In the genomic region with DNA sequence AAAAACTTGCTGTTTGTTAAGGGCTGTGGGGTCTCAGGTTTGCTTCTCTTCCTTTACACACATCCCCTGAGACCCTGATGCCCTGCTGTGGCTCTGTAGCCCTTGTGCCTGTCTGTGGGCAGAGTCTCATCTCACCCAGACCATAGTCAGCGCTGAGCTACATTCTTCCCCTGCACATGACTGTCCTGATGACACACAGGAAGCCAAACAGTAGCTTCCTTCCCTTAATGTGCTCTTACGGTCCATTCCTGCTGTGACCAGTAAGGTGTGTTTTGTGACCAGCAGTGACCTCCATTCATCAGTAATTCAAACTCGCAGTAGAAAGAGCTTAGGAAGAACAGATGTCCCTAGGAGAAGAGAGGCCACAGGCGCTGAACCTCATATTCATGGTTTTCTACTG, we compare ENCODE assay signal across 25 mouse cellular contexts. TPM values are rescaled to one million over a fixed set of nuclear protein-coding genes. Genes with fewer than 3 reads are reported as not detected.
"Had no signal": no experiment of that assay in that cellular context is flagged by ENCODE, and none has a peak within 500 bp of the region (broad histone marks: within the 10 kb centered on the region; RNA-seq: fewer than 3 reads in every experiment).

No protein-coding gene starts in this region.

- H3K9me3 ChIP-seq: liver, embryonic 13.5 days; midbrain, embryonic 12.5 days; neural tube, embryonic 13.5 days had no signal

- H3K9ac ChIP-seq: liver, embryonic 13.5 days; midbrain, embryonic 12.5 days; neural tube, embryonic 13.5 days had no signal

- H3K27ac ChIP-seq: kidney, postnatal 0 days; left cerebral cortex, adult 2 months; liver, embryonic 13.5 days; midbrain, embryonic 12.5 days; neural tube, embryonic 13.5 days had no signal

- H3K27me3 ChIP-seq: liver, embryonic 13.5 days; midbrain, embryonic 12.5 days; neural tube, embryonic 13.5 days had no signal

- H3K4me3 ChIP-seq: left cerebral cortex, adult 2 months; liver, embryonic 13.5 days; midbrain, embryonic 12.5 days; myocyte; neural tube, embryonic 13.5 days had no signal

- H3K4me2 ChIP-seq: liver, embryonic 13.5 days; midbrain, embryonic 12.5 days; neural tube, embryonic 13.5 days had no signal

- ATAC-seq: intestine, postnatal 0 days; midbrain, embryonic 16.5 days had no signal

- H3K36me3 ChIP-seq: liver, embryonic 13.5 days; midbrain, embryonic 12.5 days; neural tube, embryonic 13.5 days had no signal

- DNase-seq: kidney, adult 2 months; kidney, postnatal 25 days; layer of hippocampus, postnatal 36 days; liver, embryonic 13.5 days; lung, adult 2 months; lung, postnatal 14 days; lung, postnatal 4 days; right cerebral cortex, adult 18-20 months; right cerebral cortex, postnatal 14 days; right cerebral cortex, postnatal 4 days; spleen, adult 18-20 months; thymus, adult 18-20 months; thymus, postnatal 14 days had no signal

- H3K4me1 ChIP-seq: neural tube, embryonic 13.5 days had no signal

RNA-seq across cellular contexts. Expression of gene Drc7, which starts 30.5 kb away (rescaled TPM):
- total RNA-seq: liver, adult 2 months; monocyte, adult 5-6 weeks had no signal
- polyA plus RNA-seq: intestine, embryonic 14.5 days; intestine, postnatal 0 days; kidney, embryonic 14.5 days; kidney, postnatal 0 days; large intestine, adult 2 months; liver, adult 2 months; midbrain, embryonic 12.5 days had no signal
